Mouse (Mus musculus) left cerebral cortex, adult 11 months (tissue): ENCODE results near the gene Rdh1.
"Not testable (repeated sequence)": the region's sequence is repeated elsewhere in the genome, so short reads cannot be mapped to it uniquely, and the experiment has no call there.

Experiments
- DNase-seq: peaks from one replicate; pipeline ENCODE4 v3.0.0; 2022; ENCODE audit warnings: low spot score

The Rdh1 gene

GRCm38 (mm10) chr10:127748847-127749612, 10.5 kb upstream of the Rdh1 start:
- DNase-seq = no peak

GRCm38 (mm10) chr10:127750136-127750777, 9.3 kb upstream of the Rdh1 start:
- no peak for DNase-seq

GRCm38 (mm10) chr10:127751548-127751947, 8.0 kb upstream of the Rdh1 start, which contains the start of gene Gpr182:
Gene Gpr182, minus strand, starts transcription at chr10:127751732.
- no peak for DNase-seq

- DNase-seq = no peak
These were observed 4.9 kb upstream of the Rdh1 start for GRCm38 (mm10) chr10:127754566-127755166.

GRCm38 (mm10) chr10:127755246-127755645, 4.3 kb upstream of the Rdh1 start:
- DNase-seq = no peak

GRCm38 (mm10) chr10:127755770-127756468, 3.6 kb upstream of the Rdh1 start:
- DNase-seq = no peak

GRCm38 (mm10) chr10:127762926-127763325, 3.4 kb downstream of the Rdh1 start:
- not testable (repeated sequence) for DNase-seq

- DNase-seq = no peak
These were observed 4.6 kb downstream of the Rdh1 start for GRCm38 (mm10) chr10:127763914-127764680.

GRCm38 (mm10) chr10:127766564-127766963, 7.0 kb downstream of the Rdh1 start:
- DNase-seq = no peak

- DNase-seq = no peak
These were observed 16.5 kb downstream of the Rdh1 start, which contains the start of gene Rdh9 for GRCm38 (mm10) chr10:127776011-127776410. Gene Rdh9, plus strand, starts transcription at chr10:127776386.

- not testable (repeated sequence) for DNase-seq
These were observed 22.8 kb downstream of the Rdh1 start for GRCm38 (mm10) chr10:127782321-127782720.

GRCm38 (mm10) chr10:127785411-127785810, 25.9 kb downstream of the Rdh1 start:
- not testable (repeated sequence) for DNase-seq

- DNase-seq = no peak
These were observed 39.8 kb downstream of the Rdh1 start for GRCm38 (mm10) chr10:127799295-127799694.

GRCm38 (mm10) chr10:127800891-127801290, 41.4 kb downstream of the Rdh1 start, which contains the start of gene Rdh16:
Gene Rdh16, plus strand, starts transcription at chr10:127801152.
- no peak for DNase-seq

- no peak for DNase-seq
These were observed 42.1 kb downstream of the Rdh1 start for GRCm38 (mm10) chr10:127801612-127802011.

GRCm38 (mm10) chr10:127802236-127802635, 42.7 kb downstream of the Rdh1 start:
- no peak for DNase-seq

GRCm38 (mm10) chr10:127804416-127804815, 44.9 kb downstream of the Rdh1 start:
- no peak for DNase-seq

GRCm38 (mm10) chr10:127815888-127816287, 56.4 kb downstream of the Rdh1 start:
- DNase-seq = no peak

GRCm38 (mm10) chr10:127817268-127817910, 57.9 kb downstream of the Rdh1 start:
- not testable (repeated sequence) for DNase-seq
